Mouse (Mus musculus): ENCODE data around the gene Camk2g. TPM values are rescaled to one million over a fixed set of nuclear protein-coding genes. Genes with fewer than 3 reads are reported as not detected.

Camk2g gene
- polyA plus RNA-seq, 1 experiment: 12.8 TPM

- Histone ChIP-seq H3K4me1 (ENCODE audit: control insufficient read depth, insufficient read depth, insufficient read length, low read length) (peaks cover 5% of the 10 kb centered on the region; the same call in 1 of the 2 replicates), H3K4me3 (ENCODE audit: insufficient read depth, low read depth, low read length) (no peak overlapping the region), H3K27ac (replicated peaks; ENCODE audit: low read depth, low read length) (peak overlapping the region; percentile 47; the same call in 1 of the 2 replicates)
Observed at GRCm38 (mm10) chr14:20827061-20827460, 33.2 kb upstream of the Camk2g start.

GRCm38 (mm10) chr14:20825516-20825915 lies 31.6 kb upstream of the Camk2g start:
- Histone ChIP-seq H3K4me1 (ENCODE audit: control insufficient read depth, insufficient read depth, insufficient read length, low read length) (peaks cover 5% of the 10 kb centered on the region; the same call in 1 of the 2 replicates), H3K4me3 (ENCODE audit: insufficient read depth, low read depth, low read length) (no peak overlapping the region), H3K27ac (replicated peaks; ENCODE audit: low read depth, low read length) (peak overlapping the region; percentile 48; the same call in 1 of the 2 replicates)

GRCm38 (mm10) chr14:20824517-20824916 lies 30.6 kb upstream of the Camk2g start:
- no peak overlapping the region for H3K27ac ChIP-seq (replicated peaks; ENCODE audit: low read depth, low read length)
- no peak overlapping the region for H3K4me3 ChIP-seq (ENCODE audit: insufficient read depth, low read depth, low read length)
- H3K4me1 ChIP-seq (ENCODE audit: control insufficient read depth, insufficient read depth, insufficient read length, low read length): peaks cover 6% of the 10 kb centered on the region; the same call in 1 of the 2 replicates

DNA sequence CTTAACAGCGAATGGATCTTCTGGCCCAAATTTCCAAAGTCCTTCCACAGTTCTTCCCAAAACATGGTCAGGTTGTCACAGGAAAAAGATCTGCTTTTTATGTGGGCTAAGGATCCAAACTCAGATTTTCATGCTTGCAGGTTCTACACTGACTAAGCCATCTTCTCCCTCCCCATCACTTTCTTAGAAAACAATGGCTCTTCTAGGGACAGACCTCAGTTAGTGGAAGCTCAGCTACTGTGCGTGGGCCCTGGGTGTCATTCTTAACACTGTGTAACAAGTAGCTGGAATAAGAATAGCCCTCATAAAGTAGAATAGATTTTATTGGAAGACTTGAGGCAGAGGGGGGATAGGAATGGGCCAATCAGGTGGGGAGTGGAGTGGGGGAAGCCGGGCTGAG lies 21.6 kb upstream of the Camk2g start:
- Histone ChIP-seq H3K4me1 (ENCODE audit: control insufficient read depth, insufficient read depth, insufficient read length, low read length) (peaks cover 9% of the 10 kb centered on the region), H3K4me3 (ENCODE audit: insufficient read depth, low read depth, low read length) (no peak overlapping the region), H3K27ac (replicated peaks; ENCODE audit: low read depth, low read length) (no peak overlapping the region)

DNA sequence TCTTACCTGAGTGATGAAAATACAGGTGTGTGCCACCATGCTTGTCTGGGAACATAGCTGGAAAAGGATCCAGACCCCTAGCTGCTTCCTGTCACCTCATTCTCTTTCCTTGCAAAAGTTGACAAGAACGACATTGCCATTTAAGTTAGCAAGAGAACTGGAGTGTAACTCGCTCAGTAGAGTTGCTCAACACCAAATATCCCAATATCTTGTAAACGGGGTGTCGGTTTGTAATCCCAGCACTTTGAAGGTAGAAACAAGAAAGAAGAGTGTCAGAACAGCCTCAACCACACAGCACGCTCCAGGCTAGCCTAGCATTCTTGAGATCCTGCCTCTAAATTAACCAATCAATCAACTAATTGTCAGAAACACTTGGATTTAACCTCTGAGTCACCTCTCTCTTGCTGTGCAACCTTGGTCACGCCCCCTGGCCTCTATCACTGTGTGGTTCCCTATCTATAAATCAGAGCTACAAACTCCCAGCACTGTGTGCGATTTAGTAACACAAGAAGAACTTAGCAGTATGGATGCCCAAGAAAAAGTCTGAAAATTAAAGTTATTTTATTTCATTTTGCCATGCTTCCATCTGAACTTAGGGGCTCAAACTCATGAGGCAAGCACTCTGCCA lies 18.0 kb upstream of the Camk2g start:
- Histone ChIP-seq H3K4me3 (ENCODE audit: insufficient read depth, low read depth, low read length) (no peak overlapping the region), H3K4me1 (ENCODE audit: control insufficient read depth, insufficient read depth, insufficient read length, low read length) (peaks cover 5% of the 10 kb centered on the region; the same call in 1 of the 2 replicates), H3K27ac (replicated peaks; ENCODE audit: low read depth, low read length) (no peak overlapping the region)

DNA sequence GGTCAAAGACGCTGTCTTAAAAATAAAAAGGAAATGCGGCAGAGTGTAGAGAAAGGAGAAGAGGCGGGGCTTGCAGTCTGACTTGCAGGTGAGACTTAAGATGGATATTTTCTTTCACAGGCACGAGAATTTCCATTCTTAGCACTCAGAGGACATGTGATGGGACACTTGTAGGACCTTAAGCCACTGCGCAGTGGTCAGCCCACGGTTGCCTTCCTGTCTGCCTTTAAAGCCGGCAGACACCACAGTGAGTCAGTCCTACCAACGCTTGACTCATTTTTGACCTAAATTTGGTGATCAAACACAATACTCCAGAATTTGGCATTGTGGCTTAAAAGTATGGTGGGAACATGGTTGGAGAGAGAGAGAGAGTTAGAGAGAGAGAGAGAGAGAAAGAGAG lies 17.3 kb upstream of the Camk2g start:
- no peak overlapping the region for H3K4me3 ChIP-seq (ENCODE audit: insufficient read depth, low read depth, low read length)
- H3K27ac ChIP-seq (replicated peaks; ENCODE audit: low read depth, low read length): no peak overlapping the region
- H3K4me1 ChIP-seq (ENCODE audit: control insufficient read depth, insufficient read depth, insufficient read length, low read length): peaks cover 7% of the 10 kb centered on the region

DNA sequence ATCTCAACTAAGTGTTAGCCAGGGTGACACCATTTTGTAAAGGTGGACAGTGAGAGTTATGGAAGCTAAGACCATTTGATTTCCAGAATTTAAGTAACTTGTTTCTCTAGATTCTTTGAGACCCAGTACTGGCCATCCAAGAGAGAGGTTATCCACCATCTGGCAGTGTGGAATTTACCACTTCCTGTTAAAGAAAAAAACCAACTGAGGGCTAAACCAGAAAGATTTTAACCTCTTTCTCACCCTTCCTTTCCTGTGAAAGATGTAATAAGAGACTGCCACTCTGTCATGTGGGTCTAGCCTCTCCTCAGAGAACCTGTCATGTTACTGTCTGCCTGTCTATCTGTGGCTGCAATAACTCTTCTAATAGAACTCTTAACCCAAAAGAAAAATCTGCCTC lies 15.9 kb upstream of the Camk2g start:
- H3K27ac ChIP-seq (replicated peaks; ENCODE audit: low read depth, low read length): no peak overlapping the region
- H3K4me1 ChIP-seq (ENCODE audit: control insufficient read depth, insufficient read depth, insufficient read length, low read length): peaks cover 17% of the 10 kb centered on the region
- no peak overlapping the region for H3K4me3 ChIP-seq (ENCODE audit: insufficient read depth, low read depth, low read length)

GRCm38 (mm10) chr14:20809349-20809748 lies 15.5 kb upstream of the Camk2g start:
- Histone ChIP-seq H3K4me3 (ENCODE audit: insufficient read depth, low read depth, low read length) (no peak overlapping the region), H3K27ac (replicated peaks; ENCODE audit: low read depth, low read length) (no peak overlapping the region), H3K4me1 (ENCODE audit: control insufficient read depth, insufficient read depth, insufficient read length, low read length) (peaks cover 20% of the 10 kb centered on the region)

GRCm38 (mm10) chr14:20806116-20806840 lies 12.4 kb upstream of the Camk2g start:
- Histone ChIP-seq H3K4me1 (ENCODE audit: control insufficient read depth, insufficient read depth, insufficient read length, low read length) (peaks cover 20% of the 10 kb centered on the region), H3K27ac (replicated peaks; ENCODE audit: low read depth, low read length) (no peak overlapping the region), H3K4me3 (ENCODE audit: insufficient read depth, low read depth, low read length) (no peak overlapping the region)

DNA sequence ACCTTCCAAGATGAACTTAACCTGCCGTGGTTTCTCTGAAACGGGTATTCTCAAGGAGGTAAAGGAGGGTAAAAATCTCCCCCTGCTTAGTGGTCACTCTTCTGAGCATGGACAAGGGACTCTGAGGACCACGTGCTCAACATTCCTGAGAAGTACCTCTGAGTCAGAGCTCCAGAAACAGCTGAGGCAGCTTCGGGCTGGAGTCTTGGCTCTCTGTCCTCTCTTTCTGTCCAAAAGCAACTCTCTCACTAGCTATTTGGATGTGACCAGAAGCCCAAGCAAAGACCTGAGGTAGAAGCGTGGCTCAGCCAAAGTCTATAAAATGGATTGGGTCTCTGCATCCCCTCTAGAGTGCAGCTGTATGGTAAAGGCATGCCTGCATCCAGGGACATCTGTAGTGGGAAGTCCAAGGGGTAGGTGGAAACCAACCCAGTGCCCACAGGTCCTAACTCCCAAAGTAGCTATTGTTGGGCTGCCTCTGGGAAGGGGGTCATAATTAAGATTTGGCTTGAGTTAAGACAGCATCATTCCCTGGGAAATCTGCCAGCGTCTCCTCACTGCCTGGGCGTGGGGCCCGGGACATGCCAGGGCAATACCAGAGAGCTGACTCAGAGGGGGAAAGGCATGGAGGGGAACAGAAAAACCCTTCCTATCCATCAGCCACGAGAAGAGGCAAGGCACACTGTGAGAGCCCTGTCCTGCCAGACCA lies 11.2 kb upstream of the Camk2g start:
- no peak overlapping the region for H3K4me3 ChIP-seq (ENCODE audit: insufficient read depth, low read depth, low read length)
- peaks cover 20% of the 10 kb centered on the region for H3K4me1 ChIP-seq (ENCODE audit: control insufficient read depth, insufficient read depth, insufficient read length, low read length)
- H3K27ac ChIP-seq (replicated peaks; ENCODE audit: low read depth, low read length): peak overlapping the region; percentile 28

DNA sequence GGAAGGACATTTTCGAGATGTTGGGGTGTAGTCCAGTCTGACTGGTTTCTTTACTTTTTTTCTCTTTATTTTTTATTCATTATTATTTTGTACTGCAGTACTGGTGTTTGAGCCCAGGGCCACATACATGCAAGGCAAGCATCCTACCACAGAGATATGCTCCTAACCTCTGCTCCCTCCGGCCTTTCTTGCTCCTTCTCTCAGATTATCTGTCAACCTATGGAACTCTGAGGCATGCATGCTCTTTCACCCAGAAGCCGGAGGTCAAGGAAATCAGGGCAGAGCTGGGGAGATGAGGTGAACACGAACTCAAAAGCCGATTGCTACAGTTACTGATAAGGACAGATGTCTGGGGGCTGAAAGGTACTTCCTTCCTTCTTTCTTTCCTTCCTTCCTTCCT lies 10.6 kb upstream of the Camk2g start:
- Histone ChIP-seq H3K4me1 (ENCODE audit: control insufficient read depth, insufficient read depth, insufficient read length, low read length) (peaks cover 20% of the 10 kb centered on the region), H3K4me3 (ENCODE audit: insufficient read depth, low read depth, low read length) (no peak overlapping the region), H3K27ac (replicated peaks; ENCODE audit: low read depth, low read length) (peak overlapping the region; percentile 61)

- peak overlapping the region; percentile 89 for H3K27ac ChIP-seq (replicated peaks; ENCODE audit: low read depth, low read length)
- H3K4me3 ChIP-seq (ENCODE audit: insufficient read depth, low read depth, low read length): no peak overlapping the region
- H3K4me1 ChIP-seq (ENCODE audit: control insufficient read depth, insufficient read depth, insufficient read length, low read length): peaks cover 20% of the 10 kb centered on the region
Observed at GRCm38 (mm10) chr14:20803606-20803938, 9.7 kb upstream of the Camk2g start.

DNA sequence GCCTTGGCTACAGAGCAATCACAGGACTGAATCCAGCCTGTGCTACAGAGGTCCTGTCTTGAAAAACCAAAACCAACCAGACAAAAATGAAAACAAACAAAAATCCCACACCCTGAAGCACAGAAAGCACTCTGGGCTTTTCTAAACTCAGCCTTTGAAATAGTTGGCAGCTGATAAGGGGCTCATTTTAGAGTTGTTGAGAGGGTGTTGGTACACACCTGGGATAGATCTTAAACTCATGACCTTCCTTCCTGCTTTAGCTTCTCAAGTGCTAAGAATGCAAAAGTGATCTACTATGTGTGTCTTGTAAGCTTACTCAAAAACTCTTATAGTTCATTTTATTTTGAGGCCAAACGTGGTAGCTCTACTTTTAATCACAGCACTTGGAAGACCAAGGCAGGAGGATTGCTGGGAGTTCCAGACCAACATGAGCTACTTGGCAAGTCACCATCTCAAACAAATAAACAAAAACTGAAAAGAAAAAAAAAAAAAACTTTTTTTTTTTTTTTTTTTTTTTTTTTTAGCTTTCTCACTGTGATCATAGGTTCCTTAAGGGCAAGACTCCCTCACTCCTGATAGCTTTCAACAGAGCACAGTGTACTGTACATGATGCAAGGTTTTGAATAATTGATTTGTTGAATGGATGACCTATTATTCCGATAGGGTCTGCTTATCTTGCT lies 9.2 kb upstream of the Camk2g start:
- Histone ChIP-seq H3K4me3 (ENCODE audit: insufficient read depth, low read depth, low read length) (no peak overlapping the region), H3K27ac (replicated peaks; ENCODE audit: low read depth, low read length) (peak overlapping the region; percentile 89), H3K4me1 (ENCODE audit: control insufficient read depth, insufficient read depth, insufficient read length, low read length) (peaks cover 20% of the 10 kb centered on the region)

DNA sequence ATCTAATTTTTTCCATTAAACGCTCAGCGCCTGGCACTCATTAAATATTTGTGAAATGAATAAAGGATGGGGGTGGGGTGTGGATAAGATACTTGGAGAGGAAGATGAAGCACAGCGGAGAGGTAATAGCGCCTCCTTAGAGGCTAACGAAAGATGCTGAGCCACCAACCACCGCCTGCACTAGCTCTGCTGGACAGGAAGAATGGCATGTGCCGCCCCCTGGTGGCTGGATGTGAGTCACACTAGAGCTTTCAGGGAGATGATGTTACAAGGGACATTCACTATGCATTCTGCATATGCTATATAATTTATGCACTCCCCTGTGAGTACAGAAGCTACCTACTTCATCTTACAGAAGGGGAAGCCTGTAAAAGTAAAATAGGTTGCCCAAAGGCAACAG lies 4.9 kb upstream of the Camk2g start:
- Histone ChIP-seq H3K27ac (replicated peaks; ENCODE audit: low read depth, low read length) (no peak overlapping the region), H3K4me1 (ENCODE audit: control insufficient read depth, insufficient read depth, insufficient read length, low read length) (peaks cover 6% of the 10 kb centered on the region), H3K4me3 (ENCODE audit: insufficient read depth, low read depth, low read length) (no peak overlapping the region)

DNA sequence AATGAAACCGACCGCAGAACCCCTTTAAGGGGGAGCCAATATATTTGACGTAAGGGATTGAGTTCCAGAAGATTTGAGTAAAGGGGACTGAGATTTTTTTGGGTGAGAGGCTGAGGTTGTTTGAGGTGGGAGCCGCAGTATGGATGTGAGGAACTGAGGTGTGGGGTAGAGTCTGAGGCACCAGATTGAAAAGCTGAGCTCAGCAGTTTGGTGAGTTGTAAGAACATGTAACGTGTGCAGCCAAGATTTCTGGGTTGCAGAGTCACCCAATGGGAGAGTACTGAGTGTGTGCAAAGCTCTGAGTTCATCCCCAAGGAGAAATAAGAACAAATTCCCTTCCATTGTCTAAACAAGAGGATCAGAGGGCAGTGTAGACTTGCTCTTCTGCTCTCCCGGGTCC lies 4.4 kb upstream of the Camk2g start:
- Histone ChIP-seq H3K4me1 (ENCODE audit: control insufficient read depth, insufficient read depth, insufficient read length, low read length) (peaks cover 6% of the 10 kb centered on the region), H3K4me3 (ENCODE audit: insufficient read depth, low read depth, low read length) (no peak overlapping the region), H3K27ac (replicated peaks; ENCODE audit: low read depth, low read length) (no peak overlapping the region)
